Mouse (Mus musculus) midbrain, postnatal 0 days (tissue): ENCODE data around the gene Eml1. TPM values are rescaled to one million over a fixed set of nuclear protein-coding genes. Genes with fewer than 3 reads are reported as not detected.
A peak's percentile ranks its signal among the peaks of the same experiment; 100 is the strongest.

Experiments
- ATAC-seq: fragments of 200-750 bp; cut with Nextera tagmentation; 2 replicates; pipeline ENCODE4 v1.8.0; 2017; ENCODE audit warnings: moderate number of reproducible peaks, mild to moderate bottlenecking, moderate TSS enrichment, moderate library complexity; ENCODE audit not compliant: low FRiP score
- DNase-seq: peaks from one replicate; pipeline ENCODE4 v3.0.0-alpha.2; 2015; ENCODE audit warnings: low spot score
- H3K27ac ChIP-seq: fragments of 300-500 bp; sonication (generic); 2 replicates; pipeline ENCODE4 v1.5.1; 2014; ENCODE audit warnings: low read depth, mild to moderate bottlenecking, low read length, mixed read lengths
- H3K27me3 ChIP-seq: fragments of 300-500 bp; sonication (generic); 2 replicates; pipeline ENCODE4 v1.6.1; 2014; ENCODE audit warnings: low read length, control low read depth, mixed read lengths; ENCODE audit not compliant: insufficient read depth
- H3K36me3 ChIP-seq: fragments of 300-500 bp; sonication (generic); 2 replicates; pipeline ENCODE4 v1.6.1; 2014; ENCODE audit warnings: low read length, control low read depth, mixed read lengths; ENCODE audit not compliant: insufficient read depth
- H3K4me1 ChIP-seq: fragments of 300-500 bp; sonication (generic); 2 replicates; pipeline ENCODE4 v1.6.1; 2014; ENCODE audit warnings: mild to moderate bottlenecking, control low read depth, antibody characterized with exemption, low read length, mixed read lengths; ENCODE audit not compliant: insufficient read depth
- H3K4me2 ChIP-seq: fragments of 300-500 bp; sonication (generic); 2 replicates; pipeline ENCODE4 v1.6.1; 2014; ENCODE audit warnings: low read depth, mild to moderate bottlenecking, low read length, mixed read lengths; ENCODE audit not compliant: poor library complexity, severe bottlenecking
- H3K4me3 ChIP-seq: fragments of 300-500 bp; sonication (generic); 2 replicates; pipeline ENCODE4 v1.5.1; 2014; ENCODE audit warnings: low read depth, mild to moderate bottlenecking, low read length, moderate library complexity
- H3K9ac ChIP-seq: fragments of 300-500 bp; sonication (generic); replicated peaks from 2 replicates; pipeline ENCODE4 v1.6.1; 2014; ENCODE audit warnings: mild to moderate bottlenecking, low read length, moderate library complexity, mixed read lengths; ENCODE audit not compliant: poor library complexity, severe bottlenecking
- H3K9me3 ChIP-seq: fragments of 300-500 bp; sonication (generic); 2 replicates; pipeline ENCODE4 v1.6.1; 2016; ENCODE audit warnings: low read length, control low read depth
- CTCF ChIP-seq: IDR thresholded peaks from 2 replicates; pipeline ENCODE4 v1.5.1; 2016; ENCODE audit warnings: antibody characterized with exemption, mild to moderate bottlenecking
- WGBS: fragments of 180-500 bp; shearing (Covaris S2); extraction: QIAGEN DNeasy Blood & Tissue Kit; methylation state at CpG from one replicate; pipeline ENCODE4 v1.1.7; 2014; 5-methylcytosine and 5-hydroxymethylcytosine counted together
- polyA plus RNA-seq: library from polyadenylated mRNA; unstranded; fragments of >200 nt; fragmentation: Nextera tagmentation; extraction: Ambion mirVana; gene quantifications from 2 replicates; pipeline ENCODE4 v1.2.1, GENCODE M21; 2015
- total RNA-seq: library from RNA; depleted of rRNA; stranded (reverse); fragments of >200 nt; gene quantifications from 2 replicates; pipeline ENCODE4 v1.2.3, GENCODE M21; 2014

Eml1 gene
- total and polyA plus RNA-seq, 2 experiments from 2014 or later: 34.0 to 52.0 TPM

DNA sequence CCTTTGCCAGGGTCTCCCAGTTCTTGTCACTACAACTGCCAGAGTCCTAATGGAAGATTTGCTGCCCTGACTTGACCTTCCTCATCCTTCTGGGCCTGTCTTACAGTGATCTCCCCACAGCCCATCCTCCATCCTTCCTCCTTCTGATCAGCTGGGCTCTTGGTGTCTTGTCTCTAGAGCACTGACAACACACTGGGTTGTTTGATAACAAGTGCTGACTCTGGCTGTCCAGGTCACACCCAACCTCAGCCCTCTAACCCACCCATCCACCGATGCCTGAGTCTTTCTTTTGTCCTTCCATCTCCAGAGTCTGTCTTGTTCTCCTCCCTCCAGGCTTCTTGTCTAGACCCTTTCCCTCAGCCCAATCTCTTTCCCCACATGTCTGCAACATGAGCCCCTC is 50.7 kb downstream of the Eml1 start:
- WGBS: 78% methylated on average over 1 of the region's 1 CpGs
- no peaks in the 10 kb centered on the region for H3K36me3 ChIP-seq
- ATAC-seq (no peak), DNase-seq (no peak)
- no peak overlapping the region for H3K4me2 ChIP-seq
- TF ChIP-seq CTCF: no peak
- peaks cover 8% of the 10 kb centered on the region; the same call in 1 of the 2 replicates for H3K4me1 ChIP-seq
- H3K27me3 ChIP-seq: no peaks in the 10 kb centered on the region
- no peaks in the 10 kb centered on the region for H3K9me3 ChIP-seq
- no peak overlapping the region for H3K9ac ChIP-seq
- no peak overlapping the region for H3K4me3 ChIP-seq
- H3K27ac ChIP-seq: no peak overlapping the region

DNA sequence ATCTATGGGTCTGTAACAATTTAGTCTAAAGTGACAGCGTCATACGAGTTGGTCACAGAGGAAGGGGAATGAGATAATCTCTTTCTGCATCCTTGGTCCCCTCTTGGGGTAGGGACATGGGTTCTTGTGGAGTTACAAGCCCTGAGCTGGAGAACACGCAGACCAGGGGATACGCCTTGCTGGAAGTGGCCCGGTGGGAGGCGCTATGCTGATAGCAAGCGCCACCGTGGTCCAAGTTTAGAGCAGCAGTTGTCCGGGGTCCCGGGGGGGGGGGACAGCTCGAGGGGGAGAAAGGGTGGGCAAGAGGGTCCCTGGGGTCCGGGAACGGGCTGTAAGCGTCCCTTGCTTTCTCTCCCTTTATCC is 51.7 kb downstream of the Eml1 start:
- H3K36me3 ChIP-seq: no peaks in the 10 kb centered on the region
- TF ChIP-seq CTCF: peak; percentile 50
- H3K9ac ChIP-seq: peak overlapping the region; percentile 89
- peaks cover 8% of the 10 kb centered on the region; the same call in 1 of the 2 replicates for H3K4me1 ChIP-seq
- DNase-seq (peak; percentile 71), ATAC-seq (peak; percentile 69)
- H3K27me3 ChIP-seq: no peaks in the 10 kb centered on the region
- WGBS: under 1% methylated on average over 14 of the region's 14 CpGs
- no peaks in the 10 kb centered on the region for H3K9me3 ChIP-seq
- peak overlapping the region; percentile 68 for H3K4me2 ChIP-seq
- H3K27ac ChIP-seq: peak overlapping the region; percentile 87; the same call in 1 of the 2 replicates
- peak overlapping the region; percentile 88 for H3K4me3 ChIP-seq

DNA sequence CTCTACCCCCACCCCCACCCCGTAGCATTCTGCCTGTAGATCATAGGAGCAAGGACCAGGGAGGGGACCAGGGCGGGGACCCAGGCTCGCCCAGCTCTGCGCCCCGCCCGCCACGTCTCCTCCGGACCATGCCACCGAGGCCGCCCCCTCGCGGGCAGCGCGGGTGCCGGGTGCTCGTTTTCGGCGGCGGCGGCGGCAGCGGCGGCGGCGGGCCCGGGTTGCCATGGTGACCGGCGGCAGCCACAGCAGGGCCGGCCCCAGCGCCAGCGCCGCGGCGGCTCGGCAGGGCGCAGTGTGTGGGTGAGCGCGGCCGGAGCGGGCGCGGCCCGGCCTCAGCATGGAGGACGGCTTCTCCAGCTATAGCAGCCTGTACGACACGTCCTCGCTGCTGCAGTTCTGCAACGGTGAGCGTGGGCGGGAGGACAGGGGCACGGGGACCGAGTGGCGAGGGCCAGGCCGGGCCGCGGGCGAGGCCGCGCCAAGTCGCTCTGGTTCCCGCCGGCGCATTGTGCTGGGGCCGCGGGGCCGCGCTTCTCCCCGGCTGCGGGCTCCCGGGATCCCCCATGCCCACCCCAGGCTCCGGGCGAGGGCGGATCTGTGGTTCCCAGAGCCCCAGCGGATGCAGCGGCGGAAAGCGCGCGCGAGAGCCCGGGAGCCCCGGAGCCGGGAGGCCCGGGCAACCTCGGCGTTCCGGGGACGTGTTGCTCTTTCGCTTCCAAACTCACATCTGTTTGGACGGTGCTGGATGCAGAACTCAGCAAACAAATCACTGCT is 52.3 kb downstream of the Eml1 start:
- H3K27ac ChIP-seq: peak overlapping the region; percentile 87
- peak overlapping the region; percentile 88 for H3K4me3 ChIP-seq
- H3K27me3 ChIP-seq: no peaks in the 10 kb centered on the region
- peak; percentile 90 for ATAC-seq
- DNase-seq: peak; percentile 84
- peak; percentile 18; the same call in 1 of the 2 replicates for TF ChIP-seq CTCF
- peaks cover 8% of the 10 kb centered on the region; the same call in 1 of the 2 replicates for H3K4me1 ChIP-seq
- no peaks in the 10 kb centered on the region for H3K9me3 ChIP-seq
- H3K36me3 ChIP-seq: no peaks in the 10 kb centered on the region
- WGBS: under 1% methylated on average over 64 of the region's 90 CpGs
- peak overlapping the region; percentile 68 for H3K4me2 ChIP-seq
- H3K9ac ChIP-seq: peak overlapping the region; percentile 89

DNA sequence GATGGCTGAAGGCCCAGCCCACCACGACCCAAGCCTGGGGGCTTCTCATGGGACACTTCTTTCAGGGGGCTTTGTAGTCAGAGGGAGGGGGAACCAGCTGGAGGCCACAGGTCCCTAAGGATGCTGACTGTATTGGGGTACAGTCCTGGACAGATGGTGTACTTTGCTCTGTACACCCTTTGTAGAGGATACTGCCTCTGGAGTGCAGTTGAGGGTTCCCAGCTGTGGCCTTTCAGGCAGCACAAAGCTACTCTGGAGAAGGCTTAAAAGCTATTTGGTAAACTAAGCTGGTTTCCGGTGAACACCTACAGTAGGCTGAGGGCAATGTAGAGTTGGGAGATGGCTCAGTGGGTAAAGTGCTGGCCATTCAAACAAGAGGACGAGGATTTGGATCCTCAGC is 60.2 kb downstream of the Eml1 start:
- H3K9me3 ChIP-seq: no peaks in the 10 kb centered on the region
- no peak for TF ChIP-seq CTCF
- no peak overlapping the region for H3K27ac ChIP-seq
- H3K4me1 ChIP-seq: peaks cover 10% of the 10 kb centered on the region
- DNase-seq (no peak), ATAC-seq (no peak)
- no peak overlapping the region for H3K4me3 ChIP-seq
- no peaks in the 10 kb centered on the region for H3K36me3 ChIP-seq
- no peak overlapping the region for H3K9ac ChIP-seq
- H3K27me3 ChIP-seq: no peaks in the 10 kb centered on the region
- 60% methylated on average over 3 of the region's 3 CpGs for WGBS
- no peak overlapping the region for H3K4me2 ChIP-seq

DNA sequence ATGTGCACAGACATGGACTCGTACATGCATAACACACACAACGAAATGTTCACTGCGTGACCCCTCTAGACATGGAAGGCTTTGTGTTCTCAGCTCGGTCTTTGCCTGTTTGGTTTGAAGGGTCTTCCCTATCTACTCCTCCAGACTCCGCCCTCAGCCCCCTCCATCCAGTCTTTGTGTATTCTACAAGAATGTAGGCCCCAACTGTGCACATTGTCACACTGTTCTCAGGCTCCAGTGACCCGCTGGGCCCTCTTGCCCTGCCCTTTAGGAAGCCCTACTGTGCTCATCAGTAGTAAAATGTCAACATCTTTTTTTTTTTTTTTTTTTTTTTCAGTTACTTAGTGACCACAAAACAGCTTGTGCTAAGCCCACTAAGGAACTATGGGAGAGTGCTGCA is 61.0 kb downstream of the Eml1 start:
- H3K27ac ChIP-seq: no peak overlapping the region
- no peak overlapping the region for H3K9ac ChIP-seq
- no peak for DNase-seq
- ATAC-seq: no peak
- no peaks in the 10 kb centered on the region for H3K27me3 ChIP-seq
- no peaks in the 10 kb centered on the region for H3K9me3 ChIP-seq
- no peak overlapping the region for H3K4me3 ChIP-seq
- 40% methylated on average over 6 of the region's 6 CpGs for WGBS
- H3K36me3 ChIP-seq: no peaks in the 10 kb centered on the region
- TF ChIP-seq CTCF: no peak
- peaks cover 8% of the 10 kb centered on the region for H3K4me1 ChIP-seq
- no peak overlapping the region for H3K4me2 ChIP-seq

DNA sequence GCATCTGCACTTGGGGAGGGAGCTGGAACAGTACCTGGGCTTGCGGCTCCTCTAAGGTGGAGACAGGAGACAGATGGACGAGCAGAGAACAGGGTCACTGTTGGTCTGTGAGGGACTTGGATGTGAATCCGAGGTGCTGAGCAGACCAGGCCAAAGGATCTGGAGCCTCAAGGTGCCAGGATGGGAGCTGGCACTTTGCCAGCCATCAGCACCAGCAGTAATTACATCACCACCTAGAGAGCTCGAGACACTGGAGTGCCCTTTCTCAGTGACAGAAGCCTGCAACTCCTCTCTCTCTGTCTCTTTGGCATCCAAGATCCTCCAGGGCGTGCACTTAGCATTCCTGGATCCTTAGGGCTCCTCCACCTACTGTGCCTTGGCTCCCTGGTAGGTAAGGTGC is 61.8 kb downstream of the Eml1 start:
- Histone ChIP-seq H3K9ac (no peak overlapping the region), H3K36me3 (no peaks in the 10 kb centered on the region), H3K4me3 (no peak overlapping the region), H3K27ac (peak overlapping the region; percentile 3; the same call in 1 of the 2 replicates), H3K27me3 (no peaks in the 10 kb centered on the region), H3K4me1 (peaks cover 8% of the 10 kb centered on the region), H3K4me2 (peak overlapping the region; percentile 16; the same call in 1 of the 2 replicates), H3K9me3 (no peaks in the 10 kb centered on the region)
- peak; percentile 46 for DNase-seq
- no peak for TF ChIP-seq CTCF
- WGBS: 59% methylated on average over 5 of the region's 5 CpGs
- no peak for ATAC-seq
